Mouse (Mus musculus) frontal cortex, postnatal 10 days (tissue): ENCODE results near the gene Zkscan17.
A peak's percentile ranks its signal among the peaks of the same experiment; 100 is the strongest.

Source experiments
- DNase-seq, 2 experiments: peaks; one replicate each; pipeline ENCODE4 v3.0.0; 2022; ENCODE audit warnings: low spot score in 2 of 2, mixed read lengths in 1 of 2

Gene Zkscan17

DNA sequence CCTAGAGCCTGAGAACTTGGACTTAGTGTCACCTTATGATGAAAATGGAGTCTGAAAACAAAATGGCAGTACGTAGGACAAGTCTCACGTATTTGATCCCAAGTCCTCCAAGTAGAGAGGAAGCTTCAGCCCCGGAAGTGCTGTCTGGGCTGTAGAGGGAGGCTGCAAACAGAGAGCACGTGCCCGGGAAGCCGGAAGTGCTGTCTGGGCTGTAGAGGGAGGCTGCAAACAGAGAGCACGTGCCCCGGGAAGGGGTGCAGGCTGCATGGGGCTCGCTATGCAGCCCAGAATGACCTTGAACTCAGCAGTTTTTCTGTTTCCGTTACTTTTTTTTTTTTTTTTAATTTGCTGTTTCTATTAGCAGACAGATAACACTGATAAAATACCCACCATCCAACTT is 8.3 kb downstream of the Zkscan17 start:
- no peak for DNase-seq

DNA sequence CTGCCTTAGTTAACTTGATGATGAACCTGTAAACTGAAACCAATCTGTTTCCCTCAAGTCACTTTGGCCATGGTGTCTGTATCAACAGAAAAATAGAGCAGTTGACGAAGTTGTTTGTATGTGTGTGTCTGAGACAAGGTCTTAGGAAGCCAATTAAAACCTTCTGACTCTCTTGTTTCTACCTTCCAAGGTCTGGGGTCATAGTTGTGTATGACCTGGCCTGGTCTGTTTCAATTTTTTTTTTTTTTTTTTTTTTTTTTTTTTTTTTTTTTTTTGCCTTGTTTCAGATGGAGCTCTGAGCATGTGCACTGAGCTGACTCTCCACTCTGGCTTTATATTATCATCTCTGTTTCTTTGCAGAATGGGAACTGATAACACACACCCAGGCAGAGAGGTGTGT is 9.1 kb downstream of the Zkscan17 start:
- DNase-seq: no peak

- DNase-seq: no peak
Observed at GRCm38 (mm10) chr11:59514789-59515188, 11.8 kb downstream of the Zkscan17 start.

DNA sequence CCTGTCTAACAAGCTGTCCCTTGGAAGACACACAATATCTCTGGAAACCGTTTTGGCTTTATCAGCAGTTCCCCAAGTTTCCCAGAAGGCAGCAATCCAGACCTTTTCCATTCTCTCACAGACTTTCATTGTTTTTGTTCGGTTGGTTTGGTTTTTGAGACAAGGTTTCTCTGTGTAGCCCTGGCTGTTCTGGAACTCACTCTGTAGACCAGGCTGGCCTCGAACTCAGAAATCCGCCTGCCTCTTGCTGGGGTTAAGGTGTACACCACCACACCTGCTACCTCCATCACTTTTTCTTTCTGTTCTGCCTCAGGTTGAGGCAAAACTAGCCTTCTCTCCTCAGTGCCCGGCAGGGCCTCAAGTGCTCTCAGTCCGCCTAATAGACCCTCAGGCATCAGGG is 12.2 kb downstream of the Zkscan17 start:
- no peak for DNase-seq

GRCm38 (mm10) chr11:59513556-59513955 is 13.0 kb downstream of the Zkscan17 start:
- no peak for DNase-seq

DNA sequence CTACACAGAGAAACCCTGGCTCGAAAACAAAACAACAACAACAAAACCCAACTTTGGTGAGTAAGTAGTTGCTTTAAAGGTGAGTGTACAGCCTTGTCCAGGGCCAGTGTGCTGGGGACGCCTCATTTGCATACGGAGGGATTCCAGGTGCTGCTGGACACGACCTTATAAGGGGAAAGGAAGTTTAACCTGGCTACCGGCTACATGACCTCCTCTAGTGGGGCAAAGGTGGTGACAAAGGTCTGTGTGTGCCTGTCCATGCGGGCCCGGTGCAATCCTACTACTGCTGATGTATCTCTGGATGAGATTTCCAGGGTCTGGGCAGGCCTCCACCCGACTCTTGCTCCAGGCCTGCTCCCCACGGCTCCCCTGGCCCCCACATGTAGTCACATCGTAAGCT is 13.8 kb downstream of the Zkscan17 start:
- DNase-seq: no peak

- no peak for DNase-seq
Observed at GRCm38 (mm10) chr11:59511558-59511957, 15.0 kb downstream of the Zkscan17 start.

GRCm38 (mm10) chr11:59506713-59507074 is 19.9 kb downstream of the Zkscan17 start:
- DNase-seq: no peak

DNA sequence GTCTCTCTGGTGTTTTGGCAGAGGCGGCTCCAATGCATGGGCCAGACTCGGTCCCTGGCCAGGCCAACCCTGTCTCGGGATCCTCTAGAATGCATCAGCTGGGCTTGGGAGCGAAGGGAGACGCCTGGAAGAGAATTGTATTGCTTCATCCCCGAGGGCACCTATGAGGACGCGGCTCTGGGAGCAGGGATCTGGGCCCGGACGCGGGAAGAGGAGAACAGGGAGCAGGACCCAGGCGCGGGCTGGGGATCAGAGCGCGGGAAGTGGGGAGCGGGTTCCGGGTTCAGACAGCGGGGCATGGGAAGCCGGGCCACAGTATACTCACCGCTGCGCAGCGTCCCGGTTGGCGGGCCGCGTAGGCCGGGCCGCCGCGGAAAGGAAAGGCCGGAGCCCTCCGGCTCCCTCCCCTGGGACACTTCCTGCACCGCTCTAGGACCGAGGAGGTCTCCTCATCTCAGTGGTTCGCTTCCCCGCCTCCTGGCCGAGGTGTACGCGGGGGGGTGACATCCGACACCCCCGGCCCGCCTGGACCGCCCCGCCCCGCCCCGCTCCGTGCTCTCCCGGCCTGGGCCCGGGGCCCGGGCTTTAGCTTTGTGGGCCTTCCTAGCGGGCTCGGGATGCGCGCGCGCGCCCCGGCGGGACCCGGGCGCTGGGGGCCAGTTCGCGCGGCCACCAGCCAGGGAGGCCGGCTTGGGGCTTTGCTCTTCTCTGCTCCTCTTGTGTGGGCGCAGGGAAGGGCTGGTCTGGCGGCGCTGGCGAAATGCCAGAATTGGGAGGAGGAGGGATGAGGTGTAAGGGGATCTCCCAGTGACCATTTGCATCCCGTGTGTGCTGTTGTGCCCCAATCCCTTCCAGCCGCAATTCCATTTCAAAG is 20.5 kb downstream of the Zkscan17 start:
- peak; percentile 71 to 74 for DNase-seq

GRCm38 (mm10) chr11:59505351-59505838 is 21.2 kb downstream of the Zkscan17 start:
- DNase-seq: peak; percentile 48 to 58

DNA sequence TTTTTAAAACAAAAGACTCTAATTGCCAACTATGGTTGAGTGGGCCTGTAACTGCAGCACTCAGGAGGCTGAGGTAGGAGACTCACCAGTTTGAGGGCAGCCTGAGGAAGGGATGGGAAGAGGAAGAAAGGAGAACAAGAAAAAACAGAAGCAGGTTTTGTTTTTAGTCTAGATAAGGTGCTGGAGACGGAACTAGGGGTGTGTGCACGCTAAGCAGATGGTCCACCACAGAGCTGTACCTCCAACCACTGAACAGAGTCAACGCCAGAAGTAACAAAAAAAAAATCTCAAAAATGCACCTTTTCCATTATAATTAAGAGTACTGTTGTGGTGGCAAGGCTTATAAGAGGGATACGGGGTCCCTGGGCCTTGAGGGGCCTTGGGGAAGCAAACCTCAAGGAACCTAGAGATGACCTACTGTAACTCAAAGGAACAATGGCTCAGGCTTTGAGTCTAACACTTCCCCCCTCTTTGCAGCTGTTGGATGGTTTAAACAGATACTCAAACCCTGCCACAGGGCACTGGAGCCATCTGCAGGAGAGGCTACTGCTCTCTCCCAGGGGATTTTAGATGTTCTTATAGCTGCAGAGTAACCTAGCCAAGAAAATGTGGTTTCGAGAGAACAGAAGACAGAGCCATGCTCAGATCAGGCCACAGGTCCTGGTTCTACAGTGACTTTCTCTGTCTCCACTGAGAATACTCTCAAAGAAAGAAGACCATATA is 24.4 kb downstream of the Zkscan17 start:
- no peak for DNase-seq

DNA sequence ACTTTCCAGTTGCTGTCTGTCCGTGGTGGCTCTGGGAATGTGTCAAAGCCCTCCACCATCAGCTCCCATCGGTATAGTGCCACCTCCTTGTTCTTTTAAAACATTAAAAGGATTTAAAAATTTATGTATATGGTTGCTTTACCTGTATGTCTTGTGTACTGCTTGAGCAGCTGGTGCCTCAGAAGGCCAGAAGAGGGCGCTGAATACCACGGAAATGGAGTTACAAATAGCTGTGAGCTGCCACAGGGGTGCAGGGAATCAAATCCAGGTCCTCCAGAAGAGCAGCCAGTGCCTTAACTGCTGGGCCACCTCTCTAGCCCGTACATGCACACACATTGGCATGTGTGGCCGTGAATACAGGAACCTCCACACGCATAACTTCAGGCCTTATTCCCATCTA is 28.8 kb downstream of the Zkscan17 start:
- no peak for DNase-seq

DNA sequence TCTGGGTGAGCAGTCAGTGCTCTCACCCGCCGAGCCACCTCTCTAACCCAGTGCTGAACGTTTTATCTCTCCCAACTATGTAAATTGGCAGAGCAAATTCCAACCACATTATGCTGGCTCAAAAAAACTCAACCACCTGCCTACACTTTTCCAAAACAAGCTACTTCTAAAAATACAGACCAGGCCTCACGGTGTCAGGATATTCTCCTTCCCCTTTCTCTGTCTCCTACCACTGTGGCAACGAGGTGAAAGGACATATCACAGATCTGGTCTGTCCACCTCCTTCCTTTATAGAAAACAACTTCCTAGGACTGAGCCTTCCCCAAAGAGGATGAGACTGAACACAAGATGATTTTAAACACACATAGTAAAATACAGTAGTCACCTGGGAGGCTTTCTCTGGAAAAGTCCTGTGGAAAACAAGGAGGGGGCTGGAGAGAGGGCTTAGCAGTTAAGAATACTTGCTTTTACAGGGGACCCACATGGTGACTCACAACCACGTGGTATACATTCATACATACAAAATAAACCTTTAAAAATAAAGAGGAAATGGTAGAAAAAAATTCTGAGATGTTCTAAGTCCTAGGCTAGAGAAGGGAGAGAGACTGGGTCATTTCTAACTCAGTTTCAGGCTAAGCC is 29.8 kb downstream of the Zkscan17 start:
- DNase-seq: no peak

DNA sequence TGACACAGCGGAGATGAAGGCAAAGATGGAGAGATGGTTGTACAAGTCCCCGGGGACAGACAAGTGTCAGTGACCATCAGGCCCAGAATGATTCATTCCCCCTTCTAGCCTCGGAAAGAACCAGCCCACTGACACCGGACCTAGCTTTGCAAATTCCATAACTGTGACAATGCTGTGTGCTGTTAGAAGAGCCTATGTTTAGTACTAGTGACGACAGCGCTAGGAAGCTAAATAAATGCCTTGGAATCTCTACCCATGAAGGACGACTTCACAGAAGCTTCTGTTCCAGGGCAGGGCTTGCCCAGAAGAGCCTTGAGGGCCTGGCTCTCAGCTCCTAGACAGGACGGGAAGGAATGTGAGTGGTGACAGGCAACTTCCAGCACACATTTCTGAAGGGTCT is 40.3 kb downstream of the Zkscan17 start:
- DNase-seq: no peak

DNA sequence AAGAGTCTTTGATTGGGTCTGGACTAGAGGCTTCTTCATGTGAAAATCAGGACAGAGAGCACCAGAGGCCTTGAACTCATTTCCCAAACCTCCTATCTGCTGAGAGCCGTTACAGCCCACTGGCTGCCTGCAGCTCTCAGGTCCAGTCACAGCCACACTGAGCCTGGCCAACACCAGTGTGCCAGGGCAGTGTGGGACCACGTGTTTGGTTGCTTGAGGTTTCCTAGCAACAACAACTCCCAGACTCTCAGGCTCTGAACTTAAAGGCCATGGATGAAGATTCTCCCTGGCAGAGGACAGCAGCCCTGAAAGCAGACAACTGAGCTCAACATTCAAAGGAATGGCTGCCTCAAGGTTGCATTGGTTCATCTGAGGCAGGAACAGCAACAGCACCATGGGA is 40.9 kb downstream of the Zkscan17 start:
- DNase-seq: no peak

DNA sequence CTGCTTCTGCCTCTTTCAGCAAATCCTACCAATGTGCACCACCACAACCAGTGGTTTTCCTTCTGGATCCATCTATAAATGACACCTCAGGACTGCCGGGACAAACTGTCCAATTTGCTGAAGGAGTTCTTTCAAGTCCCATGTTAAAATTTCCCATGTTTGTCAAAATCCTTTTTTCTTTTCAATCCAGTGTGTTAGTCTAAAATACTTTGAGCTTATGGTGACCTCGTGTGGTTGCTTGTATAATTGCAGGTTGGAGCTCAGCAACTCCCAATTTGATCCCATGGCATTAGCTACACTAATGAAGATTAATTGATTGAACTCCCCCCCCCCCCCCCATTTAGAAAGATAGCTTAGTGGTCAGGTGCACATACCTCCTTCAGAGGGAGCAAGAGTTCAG is 43.3 kb downstream of the Zkscan17 start:
- DNase-seq: peak in 1 of 2 experiments; percentile 35

DNA sequence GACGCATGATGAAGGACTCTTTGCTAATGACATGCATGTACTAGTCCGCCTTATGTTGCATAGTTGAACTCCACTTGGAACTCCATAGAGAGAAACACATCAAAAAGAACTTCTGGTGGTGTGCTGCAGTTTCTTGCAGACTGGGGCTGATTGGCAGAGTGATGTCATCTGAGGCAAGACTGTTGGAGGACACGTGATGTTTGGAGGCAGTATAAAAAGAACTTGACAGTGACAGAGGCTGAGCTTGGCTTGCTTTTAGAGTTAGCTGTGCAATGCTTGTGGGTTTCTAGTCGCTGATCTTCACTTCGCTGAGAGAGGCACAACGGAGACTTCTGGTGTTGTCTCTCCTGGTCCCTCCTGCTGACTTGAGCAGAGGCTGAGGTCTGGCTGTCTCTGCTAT is 49.3 kb downstream of the Zkscan17 start:
- DNase-seq: no peak

DNA sequence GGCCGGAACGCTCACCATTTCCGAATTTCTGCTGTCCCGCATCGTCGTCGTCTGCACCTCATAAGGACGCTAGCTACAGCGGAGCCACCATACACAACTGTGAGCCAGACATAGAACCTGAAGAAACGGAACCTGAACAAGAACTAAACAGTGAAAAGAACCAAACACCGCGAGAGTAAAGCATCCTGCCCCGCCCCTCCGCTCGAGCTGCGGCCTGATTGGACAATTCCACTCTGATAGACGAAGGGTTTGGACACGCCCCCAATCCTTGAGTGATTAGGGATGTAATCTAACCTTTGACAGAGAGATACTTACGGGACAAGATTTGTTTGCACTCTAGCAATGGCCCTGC is 54.2 kb downstream of the Zkscan17 start, which contains the start of gene Zfp867:
TSS of gene Zfp867 (minus strand) at position 149 of the 352 bp plus-strand sequence.
- DNase-seq: peak; percentile 87 to 89

DNA sequence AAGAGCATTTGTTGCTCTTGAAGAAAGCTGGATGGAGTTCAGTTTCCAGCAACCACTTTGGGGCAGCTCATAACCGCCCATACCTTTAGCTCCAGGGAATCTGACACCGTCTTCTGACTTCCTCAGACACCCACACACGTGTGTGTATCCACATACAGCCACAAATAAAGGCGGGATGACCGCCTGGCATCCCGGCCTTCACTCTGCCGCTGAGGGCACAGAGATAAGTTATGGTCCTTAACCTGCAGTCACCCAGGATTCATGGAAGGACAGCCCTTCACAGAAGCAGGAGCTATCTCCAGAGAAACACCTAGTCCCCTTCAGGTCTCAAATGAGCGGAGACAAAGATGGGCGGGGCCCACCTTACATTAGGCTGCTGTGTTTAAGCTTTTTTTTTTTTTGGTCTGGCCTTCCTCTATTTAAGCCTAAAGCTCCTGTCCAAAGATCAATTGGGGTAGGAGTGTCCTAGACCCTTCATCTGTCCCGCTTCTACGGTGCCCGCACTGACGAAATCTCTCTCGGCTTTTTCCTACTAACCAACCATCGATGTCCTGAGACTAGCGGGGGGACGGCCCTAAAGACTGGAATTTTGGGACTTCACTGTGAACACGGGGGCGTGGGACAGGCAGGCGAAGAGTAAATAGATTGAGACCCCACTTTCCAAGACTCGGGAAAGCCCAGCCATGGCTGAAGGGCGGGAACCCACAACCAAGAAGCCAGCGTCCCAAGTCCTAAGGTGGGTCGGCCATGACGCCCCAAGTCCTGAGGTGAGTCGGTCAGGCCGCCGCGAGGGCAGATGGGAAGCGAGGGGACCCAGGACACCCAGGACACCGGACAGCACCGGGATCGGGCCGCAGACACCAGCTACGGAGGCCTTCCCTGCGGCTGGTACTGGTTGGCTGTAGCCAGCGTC is 54.9 kb downstream of the Zkscan17 start:
- DNase-seq: no peak

GRCm38 (mm10) chr11:59460459-59460858 is 66.1 kb downstream of the Zkscan17 start:
- DNase-seq: no peak

GRCm38 (mm10) chr11:59458973-59459372 is 67.6 kb downstream of the Zkscan17 start:
- no peak for DNase-seq
